Mouse (Mus musculus): Measurements from ENCODE around the gene Rabac1.

DNA sequence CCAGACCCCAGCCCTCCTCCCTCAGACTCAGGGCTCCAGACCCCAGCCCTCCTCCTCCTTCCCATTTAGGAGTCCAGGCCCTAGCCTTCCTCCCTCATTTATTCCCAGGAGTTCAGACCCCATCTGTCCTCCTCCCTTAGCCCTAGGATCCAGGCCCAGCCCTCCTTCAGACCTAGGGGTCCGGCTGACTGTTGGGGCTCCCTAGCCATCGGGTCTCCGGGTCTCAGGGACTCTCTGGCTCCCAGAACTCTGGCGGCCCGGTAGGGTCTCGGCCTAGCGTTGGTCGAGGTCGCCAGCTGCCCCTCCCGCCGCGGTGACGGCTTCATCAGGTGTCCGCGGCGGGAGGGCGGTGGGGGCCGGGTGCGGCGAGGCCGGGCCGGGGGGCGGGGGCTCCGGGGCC is 18.6 kb downstream of the Rabac1 start:
- no peak for TF ChIP-seq CTCF (IDR thresholded peaks at IDR 0.05; ENCODE audit: insufficient read depth, low read length)
- TF ChIP-seq POLR2A (IDR thresholded peaks at IDR 0.05; ENCODE audit: borderline replicate concordance, extremely low read depth, low read depth, low read length): no peak
